Mouse (Mus musculus) left cerebral cortex, adult 8-10 months (tissue): ENCODE results near the gene Proser1. TPM values are rescaled to one million over a fixed set of nuclear protein-coding genes. Genes with fewer than 3 reads are reported as not detected.

Source experiments
- DNase-seq, 2 experiments: peaks; one replicate each; pipeline ENCODE4 v3.0.0; 2022; ENCODE audit warnings: low spot score in 2 of 2
- total RNA-seq, 4 experiments: library from RNA; stranded (reverse); gene quantifications; 2 replicates each; pipeline ENCODE4 v1.2.4; 2022

Proser1 gene
- total RNA-seq, 4 experiments from 2014 or later: 18.0 to 20.6 (median 19.4) TPM

DNA sequence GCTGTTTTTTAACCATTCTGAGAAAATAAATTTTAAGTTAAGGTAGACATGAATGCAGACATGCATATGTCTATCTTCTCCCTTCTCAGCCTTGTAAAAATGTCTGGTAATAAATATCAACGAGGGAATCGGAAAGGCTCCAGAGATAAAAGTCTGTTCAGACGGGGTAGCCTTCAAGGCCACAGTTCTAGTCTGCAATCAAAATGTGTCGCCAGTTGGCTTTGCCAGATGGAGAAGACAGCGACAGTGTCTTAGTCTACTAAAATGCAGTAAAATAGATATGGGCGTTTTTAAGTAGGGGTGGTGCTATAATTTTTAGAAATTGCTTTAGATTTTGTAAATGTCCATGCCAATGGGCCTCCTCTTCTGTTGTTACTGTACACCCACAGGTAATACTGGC, 1.9 kb downstream of the Proser1 start:
- no peak for DNase-seq

DNA sequence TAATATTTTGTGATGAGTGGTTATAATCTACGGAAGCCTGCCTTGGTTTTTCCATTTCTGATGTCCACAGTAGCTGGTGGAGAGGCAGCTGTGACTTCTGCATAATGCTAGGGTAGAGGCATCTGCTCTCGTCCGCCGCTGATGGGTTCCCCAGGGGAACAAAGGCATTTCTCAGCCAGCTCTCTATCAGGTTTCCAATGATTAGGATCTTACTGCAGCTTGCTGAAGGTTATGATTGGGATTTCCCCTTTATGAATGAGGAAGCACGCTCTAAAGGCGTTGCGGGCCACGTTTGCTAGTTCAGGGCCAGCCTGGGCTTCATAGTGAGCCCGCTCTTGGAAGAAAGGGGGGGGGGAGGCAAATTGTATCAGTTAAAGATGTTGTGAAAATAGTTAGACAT, 3.0 kb downstream of the Proser1 start:
- no peak for DNase-seq

DNA sequence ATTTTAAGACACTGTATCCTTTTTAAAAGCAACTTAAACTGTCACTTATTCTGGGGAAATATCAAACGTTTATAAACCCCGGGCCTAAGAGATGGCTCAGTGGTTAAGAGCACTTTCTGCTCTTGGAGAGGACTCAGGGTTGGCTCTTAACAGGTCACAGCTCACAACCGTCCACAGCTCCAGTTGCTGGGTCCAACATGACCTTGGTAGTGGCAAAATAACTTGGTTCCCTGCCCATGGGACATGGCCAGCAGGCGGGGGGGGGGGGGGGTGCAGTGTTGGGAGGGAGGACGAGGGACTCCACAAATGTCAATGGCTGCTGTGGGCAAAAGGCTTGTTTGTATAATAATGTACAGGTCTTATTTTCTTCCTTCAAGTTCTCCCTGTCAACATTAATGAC, 3.9 kb downstream of the Proser1 start:
- no peak for DNase-seq

- no peak for DNase-seq
These were observed 6.2 kb downstream of the Proser1 start for GRCm38 (mm10) chr3:53469650-53470049.

GRCm38 (mm10) chr3:53472061-53472460, 8.6 kb downstream of the Proser1 start:
- DNase-seq: no peak

GRCm38 (mm10) chr3:53474179-53474578, 10.7 kb downstream of the Proser1 start:
- DNase-seq: no peak

DNA sequence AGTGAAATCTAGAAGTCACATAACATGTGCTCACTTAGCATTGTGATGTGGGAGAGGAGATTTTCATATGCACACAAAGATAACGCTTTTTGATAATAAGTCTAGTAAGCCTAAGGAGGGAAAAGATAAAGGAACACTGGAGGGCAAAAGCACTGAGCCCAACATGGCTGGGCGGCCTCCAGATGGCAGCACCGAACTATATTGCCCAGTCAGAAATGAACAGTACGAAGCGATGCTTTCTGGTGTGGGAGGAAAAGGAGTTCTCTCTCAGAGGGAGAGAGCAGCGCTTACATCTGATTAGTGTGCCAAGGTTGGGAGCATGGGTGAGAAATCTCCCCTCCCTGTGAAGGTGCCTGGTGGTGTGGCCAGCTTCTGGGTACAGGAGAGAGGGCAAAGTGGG, 12.4 kb downstream of the Proser1 start:
- DNase-seq: no peak

- no peak for DNase-seq
These were observed 14.0 kb downstream of the Proser1 start for GRCm38 (mm10) chr3:53477468-53477867.

DNA sequence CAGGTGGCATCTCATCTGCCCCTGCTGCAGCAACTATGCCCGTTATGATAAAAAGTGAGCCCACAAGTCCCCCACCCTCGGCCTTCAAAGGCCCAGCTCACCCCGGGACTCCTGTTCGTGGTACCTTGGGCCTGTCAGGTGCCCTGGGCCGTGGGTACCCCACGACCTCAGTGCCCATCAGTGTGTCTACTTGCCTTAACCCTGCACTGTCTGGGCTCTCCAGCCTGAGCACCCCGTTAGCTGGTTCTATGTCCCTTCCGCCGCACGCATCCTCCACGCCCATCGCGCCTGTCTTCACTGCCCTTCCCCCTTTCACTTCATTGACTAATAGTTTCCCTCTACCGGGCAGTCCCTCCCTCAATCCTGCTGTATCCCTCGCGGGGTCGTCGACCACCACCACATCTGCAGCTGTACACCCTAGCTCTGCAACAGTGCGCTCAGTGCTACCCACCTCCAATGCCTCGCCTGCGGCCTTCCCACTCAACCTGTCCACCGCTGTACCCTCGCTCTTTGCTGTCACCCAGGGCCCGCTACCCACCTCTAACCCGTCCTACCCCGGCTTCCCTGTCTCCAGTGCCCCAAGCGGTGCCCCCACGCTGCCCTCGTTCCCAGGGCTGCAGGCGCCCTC, 15.1 kb downstream of the Proser1 start:
- no peak for DNase-seq

GRCm38 (mm10) chr3:53483414-53484059, 20.1 kb downstream of the Proser1 start:
- no peak for DNase-seq

- no peak for DNase-seq
These were observed 23.1 kb downstream of the Proser1 start for GRCm38 (mm10) chr3:53486561-53486960.

DNA sequence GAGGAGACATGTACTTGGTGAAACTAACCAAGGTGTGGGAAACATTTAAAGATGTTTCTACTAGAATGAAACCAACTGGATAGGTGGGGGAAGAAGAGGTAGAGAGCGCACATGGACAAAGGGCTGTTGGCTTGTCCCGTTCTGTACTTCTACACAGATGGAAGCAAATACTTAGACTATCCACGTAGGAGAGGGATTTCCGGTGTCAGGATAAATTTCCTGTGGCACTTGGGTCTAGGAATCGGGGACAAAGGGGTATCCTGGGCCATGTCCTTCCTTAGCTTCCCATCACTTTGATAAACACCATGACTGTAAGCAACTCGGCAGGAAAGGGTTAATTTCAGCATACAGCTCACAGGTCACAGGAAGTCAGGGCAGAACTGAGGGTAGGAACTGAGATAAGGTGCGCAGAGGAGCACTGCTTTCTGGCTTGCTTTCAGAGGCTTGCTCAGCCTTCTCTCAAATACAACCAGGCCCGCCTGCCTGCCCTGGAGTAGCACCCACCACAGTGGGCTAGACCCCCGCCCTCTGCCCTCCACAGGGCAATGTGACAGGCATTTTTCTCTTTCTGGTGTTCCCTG, 23.6 kb downstream of the Proser1 start:
- no peak for DNase-seq

DNA sequence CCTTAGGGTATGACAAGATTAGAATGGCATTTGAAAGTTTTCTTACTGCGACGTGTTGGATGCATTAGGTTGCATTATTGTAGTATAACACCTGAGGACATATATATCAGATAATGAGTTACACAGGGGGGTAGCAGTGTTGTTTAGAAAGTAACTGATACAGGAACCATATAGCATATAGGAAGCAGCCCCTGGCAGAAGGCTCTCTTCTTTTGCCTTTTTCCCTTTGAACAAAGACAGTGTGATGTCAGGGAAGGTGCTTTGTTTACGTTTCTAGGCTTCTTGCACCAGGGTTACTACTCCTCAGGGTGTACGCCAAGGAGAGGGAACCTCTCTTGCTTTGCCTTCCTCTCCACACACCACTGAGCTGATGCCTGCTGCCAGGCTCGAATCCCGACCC, 24.9 kb downstream of the Proser1 start, which contains the start of gene Stoml3:
Stoml3 (plus strand) TSS at position 301 of the 400 bp plus-strand sequence.
- no peak for DNase-seq

- DNase-seq: no peak
These were observed 35.0 kb downstream of the Proser1 start for GRCm38 (mm10) chr3:53498351-53498905.

GRCm38 (mm10) chr3:53502428-53502827, 39.0 kb downstream of the Proser1 start:
- no peak for DNase-seq

- no peak for DNase-seq
These were observed 49.6 kb downstream of the Proser1 start for GRCm38 (mm10) chr3:53513096-53513495.

DNA sequence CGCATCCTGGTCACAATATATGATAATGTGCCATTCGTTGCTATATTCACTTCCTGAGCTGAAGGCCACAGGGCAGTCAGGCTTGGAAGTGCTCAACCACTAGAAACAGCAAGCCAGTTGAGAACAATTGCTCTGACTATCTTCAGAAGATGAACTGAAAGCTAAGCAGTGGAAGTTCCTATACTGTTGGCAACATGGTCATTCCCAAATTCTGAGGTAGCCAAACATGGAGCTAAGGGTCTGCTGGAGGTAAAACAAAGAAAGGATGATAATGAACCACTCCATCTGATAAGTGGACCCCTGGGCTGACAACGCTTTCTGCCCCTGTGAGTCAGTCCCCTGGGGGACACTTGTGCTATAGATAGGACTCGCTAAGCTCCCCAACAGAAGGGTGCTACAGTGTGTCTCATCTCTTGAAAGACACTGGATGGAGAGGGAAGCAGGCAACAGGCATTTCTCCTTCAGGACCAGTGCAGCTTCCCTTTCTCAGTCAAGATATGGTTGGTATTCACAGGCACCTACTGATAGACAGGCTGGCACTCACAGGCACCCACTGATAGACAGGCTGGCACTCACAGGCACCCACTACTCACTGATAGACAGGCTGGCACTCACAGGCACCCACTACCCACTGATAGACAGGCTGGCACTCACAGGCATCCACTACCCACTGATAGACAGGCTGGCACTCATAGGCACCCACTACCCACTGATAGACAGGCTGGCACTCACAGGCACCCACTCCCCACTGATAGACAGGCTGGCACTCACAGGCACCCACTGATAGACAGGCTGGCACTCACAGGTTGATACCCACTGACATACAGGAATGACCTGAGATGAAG, 51.0 kb downstream of the Proser1 start:
- no peak for DNase-seq

DNA sequence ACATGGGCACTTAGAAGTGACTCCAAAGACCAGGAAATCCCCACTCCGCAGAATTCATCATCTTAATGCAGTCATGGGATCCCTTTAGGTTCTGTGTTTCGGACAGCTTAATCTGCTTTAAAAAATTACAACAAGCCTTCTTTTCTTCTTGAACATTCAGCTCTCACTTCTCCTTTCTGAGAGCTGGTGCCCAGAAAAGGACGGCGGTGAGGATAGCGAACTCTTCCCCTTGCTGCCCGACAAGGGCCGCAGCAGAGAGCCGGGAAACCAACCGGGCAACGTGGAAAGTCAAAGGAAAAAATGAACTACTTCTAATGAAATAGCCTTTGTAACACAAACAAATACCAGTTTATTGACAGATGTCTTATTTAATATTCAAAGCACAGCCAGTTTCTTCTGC, 59.3 kb downstream of the Proser1 start:
- no peak for DNase-seq

- peak; percentile 81 for DNase-seq
These were observed 62.3 kb downstream of the Proser1 start for GRCm38 (mm10) chr3:53525737-53526136.

GRCm38 (mm10) chr3:53530305-53530704, 66.8 kb downstream of the Proser1 start:
- DNase-seq: no peak
